Mouse (Mus musculus): ENCODE data around the gene Slc35c2.

Slc35c2 gene

GRCm38 (mm10) chr2:165287202-165287984 lies at the start of gene Slc35c2:
Gene Slc35c2 (minus strand): TSS chr2:165287869.
- DNase-seq (ENCODE audit: low spot score), result peak; percentile 92

- DNase-seq (ENCODE audit: low spot score), result no peak
Measured at GRCm38 (mm10) chr2:165337191-165337590, 49.5 kb upstream of the Slc35c2 start.

- no peak for DNase-seq (ENCODE audit: low spot score)
Measured at GRCm38 (mm10) chr2:165332610-165333210, 45.0 kb upstream of the Slc35c2 start.

- no peak for DNase-seq (ENCODE audit: low spot score)
Measured at GRCm38 (mm10) chr2:165329703-165330102, 42.0 kb upstream of the Slc35c2 start.

DNA sequence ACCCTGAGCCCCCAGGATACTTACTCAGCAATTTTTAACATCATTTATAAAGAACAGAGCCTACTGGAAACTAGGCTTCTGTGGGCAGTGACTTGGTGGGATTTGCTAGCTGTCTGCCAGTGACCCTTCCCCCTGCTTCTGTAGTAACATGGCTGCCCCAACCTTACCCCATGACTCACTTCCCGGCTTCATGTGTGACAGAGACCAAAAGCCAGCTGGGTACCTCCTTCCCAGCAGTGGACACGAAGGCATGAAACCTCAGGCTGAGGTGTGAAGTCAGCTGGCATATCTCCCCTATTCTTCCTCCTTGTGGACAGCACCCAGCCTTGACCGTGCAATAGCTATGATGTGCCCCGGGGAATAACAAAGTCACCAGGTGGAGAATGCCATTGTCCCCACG lies 41.1 kb upstream of the Slc35c2 start:
- no peak for DNase-seq (ENCODE audit: low spot score)

DNA sequence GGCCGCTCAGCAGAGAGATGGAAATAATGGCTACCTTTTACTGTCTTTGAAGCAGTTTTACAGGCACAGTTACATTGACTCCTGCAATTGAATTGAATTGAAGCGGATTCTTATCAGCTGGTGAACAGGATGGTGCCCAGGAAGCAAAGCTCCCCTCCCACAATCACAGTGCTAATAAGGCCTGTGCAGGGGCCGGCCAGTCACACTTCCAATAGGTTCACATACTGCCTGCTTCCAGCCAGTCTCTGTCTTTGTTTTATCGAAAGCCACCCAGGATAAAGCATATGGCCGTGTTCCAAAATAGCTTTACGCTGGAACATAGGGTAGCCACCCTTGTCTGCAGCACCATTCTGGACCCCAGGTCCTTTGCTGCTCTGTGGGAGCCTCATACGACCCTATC lies 39.7 kb upstream of the Slc35c2 start:
- no peak for DNase-seq (ENCODE audit: low spot score)

- peak; percentile 97 for DNase-seq (ENCODE audit: low spot score)
Measured at GRCm38 (mm10) chr2:165326304-165327190, 38.9 kb upstream of the Slc35c2 start, which contains the start of gene Elmo2. Gene Elmo2 (minus strand): TSS chr2:165326479.

DNA sequence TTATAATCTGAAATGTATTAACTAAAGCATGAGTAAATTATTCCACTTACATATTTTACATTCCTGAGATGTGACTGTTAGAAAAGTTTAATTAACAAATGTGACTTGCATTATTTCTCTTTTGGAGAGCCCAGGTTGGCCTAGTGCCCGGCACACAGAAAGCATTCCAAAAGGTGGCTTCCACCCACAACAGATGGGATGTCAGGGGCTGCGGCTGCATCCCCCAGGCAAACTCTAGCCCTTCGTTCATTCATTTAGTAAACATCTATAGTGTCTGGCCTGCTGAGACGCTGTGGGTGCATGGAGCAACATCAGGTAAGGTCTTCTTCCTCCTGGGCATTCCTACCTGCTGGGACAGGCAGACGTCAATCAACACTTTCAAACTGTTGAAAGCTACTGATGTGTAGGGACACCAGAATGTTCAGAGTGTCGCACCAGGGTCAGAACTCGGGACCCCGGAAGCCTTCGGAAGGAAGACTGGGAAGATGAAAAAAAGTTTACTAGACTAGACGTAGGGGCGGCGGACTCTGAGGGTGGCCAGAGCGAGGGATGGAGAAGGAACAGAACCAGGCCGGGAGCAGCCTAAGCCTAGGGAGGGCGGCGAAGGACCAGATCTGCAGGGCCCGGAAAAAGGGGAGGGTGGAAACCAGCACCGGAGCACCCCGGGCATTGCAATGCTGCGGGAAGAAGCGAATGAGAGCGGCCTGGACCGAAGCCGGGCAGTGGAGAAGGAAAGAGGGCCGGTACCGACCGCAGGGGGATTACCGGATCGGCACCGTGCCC lies 38.0 kb upstream of the Slc35c2 start:
- DNase-seq (ENCODE audit: low spot score), result no peak

GRCm38 (mm10) chr2:165323928-165324327 lies 36.3 kb upstream of the Slc35c2 start:
- DNase-seq (ENCODE audit: low spot score), result no peak

GRCm38 (mm10) chr2:165323484-165323883 lies 35.8 kb upstream of the Slc35c2 start:
- no peak for DNase-seq (ENCODE audit: low spot score)

GRCm38 (mm10) chr2:165321981-165322735 lies 34.5 kb upstream of the Slc35c2 start:
- no peak for DNase-seq (ENCODE audit: low spot score)

DNA sequence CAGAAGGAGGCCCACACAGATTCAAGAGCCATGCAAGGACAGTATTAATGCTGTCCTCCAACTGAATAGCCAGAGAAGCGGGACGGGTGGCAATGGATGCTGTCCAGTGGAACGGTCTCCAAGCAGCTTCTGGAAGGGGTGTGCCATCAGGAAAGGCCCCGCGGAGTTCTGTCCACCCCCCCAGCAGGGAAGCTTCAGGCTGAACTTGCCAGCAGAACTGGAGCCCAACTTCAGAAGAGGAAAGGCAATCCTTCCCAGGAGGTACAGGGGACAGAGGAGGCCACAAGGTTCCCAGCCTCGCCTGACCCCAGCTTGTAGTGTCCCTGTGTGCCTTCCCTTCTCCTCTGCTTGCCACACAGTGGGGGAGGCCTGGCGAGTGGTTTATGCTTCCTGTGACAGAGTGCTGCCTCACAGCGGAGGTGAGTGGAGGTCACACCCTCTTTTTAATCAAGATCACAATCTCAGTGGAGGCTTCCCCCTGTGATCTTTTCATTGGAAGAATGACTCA lies 33.8 kb upstream of the Slc35c2 start:
- no peak for DNase-seq (ENCODE audit: low spot score)

DNA sequence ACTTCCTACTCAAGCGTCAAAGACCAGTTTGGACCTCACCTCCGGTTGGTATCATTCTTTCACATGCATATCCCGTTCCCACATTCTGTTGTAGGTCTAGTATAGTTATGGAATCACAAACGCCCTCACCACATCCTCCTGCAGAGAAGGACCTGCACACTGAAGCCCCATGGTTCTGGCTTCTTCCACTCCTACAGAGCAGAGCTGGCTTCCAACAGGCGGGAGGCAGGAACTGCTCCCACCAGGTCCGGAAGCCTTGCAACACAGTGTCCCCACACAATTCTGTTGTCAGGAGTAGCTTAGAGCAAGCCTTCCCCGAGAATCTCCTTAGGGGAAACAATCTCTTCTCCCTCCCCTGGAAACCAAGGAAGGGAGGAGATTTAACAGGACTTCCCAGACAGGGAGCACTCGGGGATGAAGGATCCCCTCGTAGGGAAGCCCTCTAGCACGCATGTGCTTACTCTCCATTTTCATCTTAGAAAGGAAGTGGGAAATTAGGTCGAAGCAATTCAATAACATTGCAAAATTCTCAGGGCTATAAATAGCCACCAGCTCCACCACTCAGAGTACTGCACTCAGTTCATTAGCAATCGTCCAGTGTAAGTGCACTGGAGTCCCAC lies 33.0 kb upstream of the Slc35c2 start:
- DNase-seq (ENCODE audit: low spot score), result no peak

- DNase-seq (ENCODE audit: low spot score), result no peak
Measured at GRCm38 (mm10) chr2:165319503-165319902, 31.8 kb upstream of the Slc35c2 start.

DNA sequence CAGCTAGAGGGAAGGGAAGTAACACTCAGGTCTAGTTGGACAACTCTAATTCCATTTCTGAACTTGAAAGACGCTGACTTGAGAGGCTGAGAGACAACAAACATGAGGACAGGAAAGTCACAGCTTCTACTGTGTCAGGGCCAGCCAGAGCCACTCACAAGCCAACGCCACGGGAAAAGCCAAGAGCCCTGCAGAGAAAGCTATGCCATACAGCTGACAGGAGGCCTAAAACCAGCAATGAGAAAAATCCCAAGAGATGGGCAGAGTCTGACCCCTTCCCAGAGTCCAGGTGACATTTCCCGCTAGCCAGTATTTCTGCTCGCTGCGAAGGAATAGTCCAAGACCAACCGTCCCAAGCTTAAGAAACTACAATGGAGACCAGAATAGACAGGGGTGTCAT lies 31.3 kb upstream of the Slc35c2 start:
- DNase-seq (ENCODE audit: low spot score), result no peak

- no peak for DNase-seq (ENCODE audit: low spot score)
Measured at GRCm38 (mm10) chr2:165317621-165318263, 30.1 kb upstream of the Slc35c2 start.

DNA sequence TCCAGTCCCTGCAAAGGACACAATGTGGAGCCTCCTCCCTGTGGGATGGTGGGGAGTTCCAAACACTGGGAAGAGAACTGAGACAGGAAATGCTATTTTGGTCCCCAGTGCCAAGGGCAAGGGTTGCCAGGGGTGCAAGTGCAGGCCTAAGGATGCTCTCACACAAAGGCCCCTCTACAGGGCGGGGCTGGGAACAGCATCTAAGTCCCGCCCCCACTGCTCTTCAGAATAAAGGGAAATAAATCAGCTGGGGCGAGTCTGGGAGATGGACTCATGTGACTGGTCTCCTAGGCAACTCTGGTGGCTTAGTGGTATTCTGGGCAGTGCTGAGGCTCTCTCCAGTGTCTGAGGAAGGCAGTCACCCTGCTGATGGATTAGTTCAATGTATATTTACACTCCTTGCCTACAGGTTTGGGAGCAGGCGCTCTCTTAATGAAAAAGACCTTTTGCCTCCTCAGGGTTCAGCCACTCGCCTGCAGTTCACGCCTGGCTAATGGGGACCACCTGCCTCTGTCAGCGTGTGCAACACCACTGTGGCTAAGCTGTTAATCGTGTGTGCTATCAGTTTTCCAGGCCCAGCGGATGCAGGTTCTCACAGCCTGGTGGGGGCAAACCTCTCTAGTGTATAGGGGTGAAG lies 29.3 kb upstream of the Slc35c2 start:
- no peak for DNase-seq (ENCODE audit: low spot score)

DNA sequence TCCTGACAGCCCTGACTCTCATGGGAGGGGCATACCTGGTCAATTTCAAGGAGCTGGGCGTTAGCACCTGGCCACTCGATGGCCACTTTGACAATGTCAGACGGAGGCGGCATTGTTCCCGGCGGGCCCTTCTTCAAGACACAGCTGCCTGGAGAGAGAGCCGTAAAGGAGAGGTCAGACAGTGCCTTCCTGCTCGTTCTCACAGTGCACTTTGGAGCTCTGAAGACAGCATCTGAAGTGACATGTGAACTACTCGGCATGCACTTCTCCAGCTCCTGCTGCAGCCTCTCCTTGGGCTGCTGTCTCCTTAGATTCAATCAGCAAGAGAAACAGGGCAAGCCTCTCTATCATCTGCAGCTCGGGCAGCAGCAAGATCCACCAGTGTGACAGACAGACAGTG lies 28.5 kb upstream of the Slc35c2 start:
- DNase-seq (ENCODE audit: low spot score), result no peak

GRCm38 (mm10) chr2:165314197-165314596 lies 26.5 kb upstream of the Slc35c2 start:
- no peak for DNase-seq (ENCODE audit: low spot score)
